Mouse (Mus musculus): ENCODE data around the gene Ddc. TPM values are rescaled to one million over a fixed set of nuclear protein-coding genes. Genes with fewer than 3 reads are reported as not detected.

Gene Ddc
- total and polyA plus RNA-seq, 3 experiments = 0.07 to 0.08 TPM; not detected in 1

- Histone ChIP-seq H3K4me1 (ENCODE audit: control insufficient read depth in 1 of 2, insufficient read depth in 2 of 2, low read length in 2 of 2) (peaks cover 6 to 21% of the 10 kb centered on the region in 2 experiments), H3K4me3 (ENCODE audit: control insufficient read depth in 1 of 2, insufficient read depth in 1 of 2, low read depth in 2 of 2, low read length in 2 of 2) (peak overlapping the region; percentile 8 to 21; a peak in 3 of 4 replicates), H3K9me3 (replicated peaks; ENCODE audit: insufficient read depth, low read length) (no peaks in the 10 kb centered on the region), H3K36me3 (ENCODE audit: control insufficient read depth in 1 of 2, insufficient read depth in 2 of 2, low read length in 2 of 2) (peaks cover 0 to 19% of the 10 kb centered on the region in 2 experiments; a peak in 2 of 4 replicates), H3K27me3 (ENCODE audit: control insufficient read depth in 1 of 2, insufficient read depth in 2 of 2, low read length in 2 of 2) (peaks cover 0 to 6% of the 10 kb centered on the region in 2 experiments; a peak in 3 of 4 replicates), H3K27ac (ENCODE audit: control insufficient read depth, low read depth, low read length) (no peak overlapping the region), H3K79me2 (ENCODE audit: control insufficient read depth, insufficient read depth, low read length, poor library complexity) (no peaks in the 10 kb centered on the region), H3K9ac (ENCODE audit: control insufficient read depth, low read depth, low read length, poor library complexity, severe bottlenecking) (no peak overlapping the region)
- peak; percentile 48 for DNase-seq (ENCODE audit: low read depth, low spot score)
- TF ChIP-seq MYB (IDR thresholded peaks at IDR 0.05; ENCODE audit: low read depth, low read length) = peak; percentile 29; the same call in 1 of the 2 replicates
- no peak for TF ChIP-seq CHD2 (IDR thresholded peaks at IDR 0.05; ENCODE audit: low read length)
- no peak for TF ChIP-seq MAZ (IDR thresholded peaks at IDR 0.05; ENCODE audit: low read depth, low read length)
- TF ChIP-seq GATA1 (IDR thresholded peaks at IDR 0.05; ENCODE audit: low read depth, low read length) = peak; percentile 56; the same call in 1 of the 2 replicates
- peak in 1 of 2 experiments; percentile 40; a peak in 1 of 4 replicates for TF ChIP-seq EP300 (IDR thresholded peaks at IDR 0.05; ENCODE audit: low read depth in 1 of 2, low read length in 2 of 2)
- TF ChIP-seq TAL1 (IDR thresholded peaks at IDR 0.05; ENCODE audit: low read length) = 0 out of 2 replicates have a peak, but pooled peaks have one; percentile 20
- peak; percentile 30; the same call in 1 of the 2 replicates for TF ChIP-seq TCF12 (IDR thresholded peaks at IDR 0.05; ENCODE audit: low read depth, low read length)
- no peak for TF ChIP-seq SIN3A (IDR thresholded peaks at IDR 0.05; ENCODE audit: low read length)
- TF ChIP-seq MAFK (IDR thresholded peaks at IDR 0.05; ENCODE audit: borderline replicate concordance, low read depth, low read length) = no peak
Observed at GRCm38 (mm10) chr11:11884533-11885245, 13.3 kb downstream of the Ddc start.

- H3K9me3 ChIP-seq (replicated peaks; ENCODE audit: insufficient read depth, low read length) = no peaks in the 10 kb centered on the region
- DNase-seq (ENCODE audit: low read depth, low spot score) = no peak
Observed at GRCm38 (mm10) chr11:11881783-11882155, 16.2 kb downstream of the Ddc start.

More at GRCm38 (mm10) chr11:11881783-11882155, 16.2 kb downstream of the Ddc start:
- H3K79me2 ChIP-seq (ENCODE audit: control insufficient read depth, insufficient read depth, low read length, poor library complexity) = no peaks in the 10 kb centered on the region
- H3K4me3 ChIP-seq (ENCODE audit: control insufficient read depth in 1 of 2, insufficient read depth in 1 of 2, low read depth in 2 of 2, low read length in 2 of 2) = no peak overlapping the region
- peaks cover 0 to 4% of the 10 kb centered on the region in 2 experiments; a peak in 3 of 4 replicates for H3K27me3 ChIP-seq (ENCODE audit: control insufficient read depth in 1 of 2, insufficient read depth in 2 of 2, low read length in 2 of 2)
- H3K27ac ChIP-seq (ENCODE audit: control insufficient read depth, low read depth, low read length) = no peak overlapping the region
- TF ChIP-seq POLR2AphosphoS5 (IDR thresholded peaks at IDR 0.05; ENCODE audit: borderline replicate concordance, low read depth, low read length) (no peak), ZNF384 (IDR thresholded peaks at IDR 0.05; ENCODE audit: low read depth, low read length) (no peak), ZMIZ1 (IDR thresholded peaks at IDR 0.05; ENCODE audit: low read depth, low read length) (no peak), MYB (IDR thresholded peaks at IDR 0.05; ENCODE audit: low read depth, low read length) (no peak), HCFC1 (IDR thresholded peaks at IDR 0.05; ENCODE audit: low read depth, low read length) (no peak), POLR2A (IDR thresholded peaks at IDR 0.05; ENCODE audit: control insufficient read depth in 1 of 2, insufficient read depth in 1 of 2, low read depth in 1 of 2, low read length in 2 of 2, poor library complexity in 1 of 2) (no peak), ETS1 (IDR thresholded peaks at IDR 0.05; ENCODE audit: low read depth, low read length) (no peak)
- H3K4me1 ChIP-seq (ENCODE audit: control insufficient read depth in 1 of 2, insufficient read depth in 2 of 2, low read length in 2 of 2) = peaks cover 11 to 33% of the 10 kb centered on the region in 2 experiments
- no peak overlapping the region for H3K9ac ChIP-seq (ENCODE audit: control insufficient read depth, low read depth, low read length, poor library complexity, severe bottlenecking)
- H3K36me3 ChIP-seq (ENCODE audit: control insufficient read depth in 1 of 2, insufficient read depth in 2 of 2, low read length in 2 of 2) = peaks cover 0 to 34% of the 10 kb centered on the region in 2 experiments; a peak in 2 of 4 replicates

Data from MEL (cell line).